Mouse (Mus musculus) lung, postnatal 0 days (tissue): ENCODE results near the gene B230217C12Rik. TPM values are rescaled to one million over a fixed set of nuclear protein-coding genes. Genes with fewer than 3 reads are reported as not detected.

ENCODE experiments used
- ATAC-seq: fragments of 200-750 bp; cut with Nextera tagmentation; 2 replicates; pipeline ENCODE4 v1.8.0; 2017; ENCODE audit warnings: moderate library complexity
- DNase-seq: peaks from one replicate; pipeline ENCODE4 v3.0.0-alpha.2; 2016; ENCODE audit warnings: low spot score
- H3K27ac ChIP-seq: fragments of 300-500 bp; sonication (generic); 2 replicates; pipeline ENCODE4 v1.5.1; 2014; ENCODE audit warnings: antibody characterized with exemption, mild to moderate bottlenecking, low read length, mixed read lengths
- H3K27me3 ChIP-seq: fragments of 300-500 bp; sonication (generic); replicated peaks from 2 replicates; pipeline ENCODE4 v1.6.1; 2014; ENCODE audit warnings: low read length, mixed read lengths; ENCODE audit not compliant: insufficient read depth
- H3K36me3 ChIP-seq: fragments of 300-500 bp; sonication (generic); 2 replicates; pipeline ENCODE4 v1.6.1; 2014; ENCODE audit warnings: low read length, mixed read lengths; ENCODE audit not compliant: insufficient read depth
- H3K4me1 ChIP-seq: fragments of 300-500 bp; sonication (generic); 2 replicates; pipeline ENCODE4 v1.6.1; 2014; ENCODE audit warnings: antibody characterized with exemption, low read depth, low read length, mixed read lengths; ENCODE audit not compliant: insufficient read depth
- H3K4me2 ChIP-seq: fragments of 300-500 bp; sonication (generic); replicated peaks from 2 replicates; pipeline ENCODE4 v1.6.1; 2014; ENCODE audit warnings: low read depth, mild to moderate bottlenecking, low read length, moderate library complexity, mixed read lengths
- H3K4me3 ChIP-seq: fragments of 300-500 bp; sonication (generic); 2 replicates; pipeline ENCODE4 v1.5.1; 2014; ENCODE audit warnings: low read depth, low read length
- H3K9ac ChIP-seq: fragments of 300-500 bp; sonication (generic); replicated peaks from 2 replicates; pipeline ENCODE4 v1.6.1; 2014; ENCODE audit warnings: low read depth, mild to moderate bottlenecking
- H3K9me3 ChIP-seq: fragments of 300-500 bp; sonication (generic); 2 replicates; pipeline ENCODE4 v1.6.1; 2016; ENCODE audit warnings: low read length, mixed read lengths
- CTCF ChIP-seq: IDR thresholded peaks from 2 replicates; pipeline ENCODE4 v1.5.1; 2016; ENCODE audit warnings: antibody characterized with exemption, mild to moderate bottlenecking
- EP300 ChIP-seq: IDR thresholded peaks from 2 replicates; pipeline ENCODE4 v1.6.1; 2016; ENCODE audit warnings: antibody characterized with exemption, mild to moderate bottlenecking, control low read depth
- WGBS: fragments of 180-500 bp; shearing (Covaris S2); extraction: QIAGEN DNeasy Blood & Tissue Kit; methylation state at CpG from one replicate; pipeline ENCODE4 v1.1.7; 2014; 5-methylcytosine and 5-hydroxymethylcytosine counted together
- polyA plus RNA-seq: library from polyadenylated mRNA; unstranded; fragments of >200 nt; fragmentation: Nextera tagmentation; extraction: Ambion mirVana; gene quantifications from 2 replicates; pipeline ENCODE4 v1.2.1, GENCODE M21; 2015

The B230217C12Rik gene
- polyA plus RNA-seq, 1 experiment from 2014 or later = 1.3 TPM

- H3K36me3 ChIP-seq = peaks cover 18% of the 10 kb centered on the region; the same call in 1 of the 2 replicates
- TF ChIP-seq CTCF = no peak
- no peak for TF ChIP-seq EP300
- H3K9me3 ChIP-seq = no peaks in the 10 kb centered on the region
- peaks cover 13% of the 10 kb centered on the region for H3K4me1 ChIP-seq
- DNase-seq (no peak), ATAC-seq (no peak)
- WGBS = 29% methylated on average over 4 of the region's 4 CpGs
- 0 out of 2 replicates have a peak overlapping the region, but pooled peaks have one; percentile 9 for H3K27ac ChIP-seq
- H3K4me3 ChIP-seq = no peak overlapping the region
- no peaks in the 10 kb centered on the region for H3K27me3 ChIP-seq
- H3K9ac ChIP-seq = no peak overlapping the region
- no peak overlapping the region for H3K4me2 ChIP-seq
Measured at GRCm38 (mm10) chr11:97820840-97821239, 19.7 kb upstream of the B230217C12Rik start.

- Histone ChIP-seq H3K9ac (no peak overlapping the region), H3K4me2 (no peak overlapping the region), H3K36me3 (peaks cover 23% of the 10 kb centered on the region; the same call in 1 of the 2 replicates), H3K9me3 (no peaks in the 10 kb centered on the region), H3K27me3 (no peaks in the 10 kb centered on the region), H3K4me1 (peaks cover 13% of the 10 kb centered on the region), H3K27ac (0 out of 2 replicates have a peak overlapping the region, but pooled peaks have one; percentile 9), H3K4me3 (no peak overlapping the region)
- DNase-seq (no peak), ATAC-seq (no peak)
- no peak for TF ChIP-seq CTCF
- TF ChIP-seq EP300 = no peak
- 84% methylated on average over 8 of the region's 8 CpGs for WGBS
Measured at GRCm38 (mm10) chr11:97821401-97822064, 19.0 kb upstream of the B230217C12Rik start.

GRCm38 (mm10) chr11:97822840-97823603 is 17.6 kb upstream of the B230217C12Rik start:
- Histone ChIP-seq H3K27ac (no peak overlapping the region), H3K27me3 (no peaks in the 10 kb centered on the region), H3K4me3 (no peak overlapping the region), H3K36me3 (peaks cover 36% of the 10 kb centered on the region), H3K9ac (no peak overlapping the region), H3K4me2 (no peak overlapping the region), H3K9me3 (no peaks in the 10 kb centered on the region), H3K4me1 (peaks cover 7% of the 10 kb centered on the region)
- DNase-seq (no peak), ATAC-seq (no peak)
- TF ChIP-seq EP300 (no peak), CTCF (no peak)
- WGBS = 71% methylated on average over 20 of the region's 20 CpGs

GRCm38 (mm10) chr11:97824168-97824567 is 16.4 kb upstream of the B230217C12Rik start:
- peaks cover 36% of the 10 kb centered on the region for H3K36me3 ChIP-seq
- H3K4me2 ChIP-seq = no peak overlapping the region
- H3K27ac ChIP-seq = no peak overlapping the region
- no peak for ATAC-seq
- H3K4me3 ChIP-seq = no peak overlapping the region
- H3K9ac ChIP-seq = no peak overlapping the region
- H3K4me1 ChIP-seq = no peaks in the 10 kb centered on the region
- TF ChIP-seq CTCF (no peak), EP300 (no peak)
- DNase-seq = no peak
- H3K27me3 ChIP-seq = no peaks in the 10 kb centered on the region
- 94% methylated on average over 11 of the region's 11 CpGs for WGBS
- no peaks in the 10 kb centered on the region for H3K9me3 ChIP-seq

- Histone ChIP-seq H3K9ac (no peak overlapping the region), H3K4me1 (no peaks in the 10 kb centered on the region), H3K27me3 (no peaks in the 10 kb centered on the region), H3K9me3 (no peaks in the 10 kb centered on the region), H3K4me2 (no peak overlapping the region), H3K36me3 (peaks cover 42% of the 10 kb centered on the region), H3K4me3 (no peak overlapping the region), H3K27ac (no peak overlapping the region)
- TF ChIP-seq EP300 = no peak
- DNase-seq (peak; percentile 52), ATAC-seq (peak; percentile 40)
- 60% methylated on average over 6 of the region's 6 CpGs for WGBS
Measured at GRCm38 (mm10) chr11:97824895-97825294, 15.7 kb upstream of the B230217C12Rik start.

- H3K27ac ChIP-seq = no peak overlapping the region
- 77% methylated on average over 10 of the region's 10 CpGs for WGBS
- H3K9me3 ChIP-seq = no peaks in the 10 kb centered on the region
- no peak overlapping the region for H3K4me3 ChIP-seq
- H3K4me2 ChIP-seq = no peak overlapping the region
- no peaks in the 10 kb centered on the region for H3K27me3 ChIP-seq
- DNase-seq (peak; percentile 11), ATAC-seq (peak; percentile 48; the same call in 1 of the 2 replicates)
- H3K4me1 ChIP-seq = no peaks in the 10 kb centered on the region
- TF ChIP-seq CTCF (no peak), EP300 (no peak)
- no peak overlapping the region for H3K9ac ChIP-seq
- peaks cover 43% of the 10 kb centered on the region for H3K36me3 ChIP-seq
Measured at GRCm38 (mm10) chr11:97825295-97825694, 15.3 kb upstream of the B230217C12Rik start.
